Mouse (Mus musculus) spleen, adult 2 months (tissue): ENCODE results near the gene Slc30a4.

Experiments
- CTCF ChIP-seq: fragments of 200-500 bp; IDR thresholded peaks from 2 replicates; pipeline ENCODE4 v1.5.1; 2011; ENCODE audit warnings: mild to moderate bottlenecking, inconsistent platforms; ENCODE audit not compliant: insufficient read depth, insufficient read length, insufficient replicate concordance; ENCODE audit errors: extremely low read depth
- POLR2A ChIP-seq: fragments of 200-500 bp; IDR thresholded peaks from 2 replicates; pipeline ENCODE4 v1.6.1; 2011; ENCODE audit warnings: low read depth, low read length, inconsistent platforms

DNA sequence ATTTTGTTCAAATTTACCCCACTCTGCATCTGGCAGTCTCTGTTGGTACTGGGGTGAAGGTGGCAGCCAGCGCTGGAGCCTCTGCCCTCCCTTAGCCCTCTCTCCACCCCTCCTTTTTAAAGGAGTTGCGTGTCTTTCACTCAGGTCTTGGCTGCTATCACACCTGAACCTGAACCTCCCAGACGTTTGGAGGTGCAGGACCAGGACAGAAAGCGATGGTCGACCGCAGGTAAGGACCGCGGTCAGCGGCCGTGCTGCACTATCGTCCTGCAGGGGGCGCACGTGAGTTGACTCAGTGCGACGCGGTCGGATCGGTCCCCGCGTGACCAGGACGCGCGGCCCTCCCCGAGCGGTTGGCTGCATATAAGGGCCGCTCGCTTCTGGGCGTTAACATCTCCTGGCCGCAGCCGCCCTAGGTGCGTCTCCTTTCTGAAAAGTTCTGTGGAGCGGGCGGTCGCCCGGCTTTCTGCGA lies 64.9 kb downstream of the Slc30a4 start:
- TF ChIP-seq POLR2A (no peak), CTCF (peak; percentile 93)
